Mouse (Mus musculus) kidney, postnatal 25 days (tissue): ENCODE data around the gene Mast1.

Source experiments
- DNase-seq, 2 experiments: peaks; one replicate each; pipeline ENCODE4 v3.0.0; 2021; ENCODE audit warnings: mixed read lengths in 2 of 2

The Mast1 gene

DNA sequence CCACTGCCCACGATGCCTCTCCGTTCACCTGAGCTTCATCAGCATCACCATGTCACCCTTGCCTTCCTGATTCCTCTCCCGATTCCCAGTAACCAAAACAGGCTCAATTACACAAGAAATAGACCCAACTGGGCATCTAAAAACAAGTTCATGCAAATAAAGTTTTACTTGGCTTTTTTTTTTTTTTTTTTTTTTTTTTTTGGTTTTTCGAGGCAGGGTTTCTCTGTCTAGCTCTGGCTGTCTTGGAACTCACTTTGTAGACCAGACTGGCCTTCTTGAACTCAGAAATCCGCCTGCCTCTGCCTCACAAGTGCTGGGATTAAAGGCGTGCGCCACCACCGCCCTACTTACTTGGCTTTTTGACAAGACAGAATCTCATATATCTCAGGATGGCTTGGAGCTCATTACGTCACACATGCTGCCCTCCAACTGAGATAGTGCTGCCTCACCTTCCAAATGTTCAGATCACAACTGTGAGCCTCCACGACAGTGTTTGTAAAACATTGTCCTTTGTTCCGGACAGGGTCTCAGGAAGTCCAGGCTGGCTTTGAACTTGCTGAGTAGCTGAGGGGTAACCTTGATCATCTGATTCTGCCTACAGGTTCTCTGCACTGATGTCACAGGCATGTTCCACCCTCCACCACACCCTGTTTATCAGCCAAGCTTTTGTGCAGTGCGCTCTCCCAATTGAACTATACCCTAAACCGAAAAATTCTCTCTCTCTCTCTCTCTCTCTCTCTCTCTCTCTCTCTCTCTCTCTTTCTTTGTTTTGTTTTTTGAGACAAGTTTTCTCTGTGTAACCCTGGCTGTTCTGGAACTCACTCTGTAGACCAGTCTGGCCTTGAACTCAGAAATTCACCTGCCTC is 694 bp upstream of the Mast1 start:
- no peak for DNase-seq

DNA sequence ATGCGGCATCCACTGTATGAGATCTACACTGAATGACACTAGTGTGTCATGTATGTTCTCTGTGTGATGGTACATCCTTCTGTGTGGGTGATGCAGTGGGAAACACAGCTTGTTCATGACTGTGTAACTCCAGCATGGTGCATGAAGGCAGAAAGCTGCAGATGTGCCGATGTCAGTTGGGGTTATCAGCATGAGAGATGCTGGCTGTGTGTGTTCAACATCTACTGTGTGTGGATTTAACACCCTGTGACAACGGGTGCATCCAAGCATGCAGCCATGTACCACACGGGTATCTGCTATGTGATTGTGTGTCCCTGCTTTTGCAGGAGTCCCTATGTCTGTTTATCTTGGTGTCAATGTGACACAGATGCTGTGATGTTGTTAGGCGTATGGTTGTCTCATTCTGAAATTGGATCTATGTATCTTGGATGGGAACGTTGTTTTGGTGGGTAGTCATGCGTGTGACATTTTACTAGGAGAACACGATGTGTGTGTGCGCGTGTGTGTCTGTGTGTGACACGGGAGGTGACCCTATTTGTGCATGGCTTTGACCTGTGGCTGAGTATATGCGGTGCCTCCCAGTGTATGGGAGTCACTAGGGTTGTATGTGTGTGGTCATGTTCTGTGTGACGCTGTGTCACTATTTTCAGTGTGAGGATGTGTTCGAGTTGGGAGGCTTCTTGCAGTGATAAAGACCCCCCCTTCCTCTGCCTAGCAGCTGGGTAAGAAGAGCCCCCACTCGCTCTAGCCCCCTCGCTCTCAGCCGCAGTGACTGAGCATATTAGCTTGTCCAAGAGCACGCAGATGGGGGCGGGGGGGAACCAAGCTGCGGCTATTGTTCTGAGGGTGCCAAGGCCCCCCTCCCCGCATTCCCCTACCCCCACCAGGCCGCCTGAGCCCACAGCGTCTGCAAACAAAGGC is 858 bp downstream of the Mast1 start:
- DNase-seq = no peak

DNA sequence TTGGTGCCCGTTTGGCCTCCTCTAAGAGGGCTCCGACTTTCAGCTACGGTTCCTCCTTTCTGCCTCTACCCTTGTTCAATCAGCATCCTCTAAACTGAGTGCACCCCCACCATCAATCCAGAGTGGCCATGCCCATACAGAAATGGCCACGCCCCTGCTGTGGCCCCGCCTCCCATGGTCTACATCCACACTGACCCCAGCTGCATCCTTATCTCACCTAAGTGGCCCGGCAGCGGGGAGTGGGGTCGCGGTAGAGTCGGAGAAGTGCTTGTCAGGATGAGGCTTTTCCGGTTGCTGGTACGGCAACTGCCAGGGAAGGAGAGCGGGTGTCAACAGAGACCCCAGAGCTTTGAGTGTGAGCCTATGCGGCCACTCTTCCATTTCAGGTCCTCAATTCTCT is 1.7 kb downstream of the Mast1 start:
- no peak for DNase-seq

DNA sequence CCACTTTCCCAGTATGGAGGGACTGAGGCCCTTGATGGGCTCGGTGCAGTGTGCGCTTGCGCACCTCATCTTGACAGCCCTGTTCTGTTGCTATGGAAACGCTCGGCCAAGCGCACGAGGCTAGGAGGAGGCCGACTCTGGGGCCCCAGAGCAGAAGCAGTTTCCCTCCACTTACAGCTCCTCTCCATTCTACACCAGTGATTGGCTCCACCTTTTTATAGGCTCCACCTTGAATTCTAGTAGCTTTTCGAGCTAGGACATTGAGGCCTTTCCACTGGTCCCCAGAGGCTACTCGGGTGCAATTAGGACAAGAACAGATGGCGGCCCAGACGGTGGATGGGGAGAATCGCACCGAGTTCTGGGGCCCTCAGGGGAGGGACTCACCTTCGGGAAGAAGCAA is 2.3 kb downstream of the Mast1 start:
- DNase-seq = no peak

DNA sequence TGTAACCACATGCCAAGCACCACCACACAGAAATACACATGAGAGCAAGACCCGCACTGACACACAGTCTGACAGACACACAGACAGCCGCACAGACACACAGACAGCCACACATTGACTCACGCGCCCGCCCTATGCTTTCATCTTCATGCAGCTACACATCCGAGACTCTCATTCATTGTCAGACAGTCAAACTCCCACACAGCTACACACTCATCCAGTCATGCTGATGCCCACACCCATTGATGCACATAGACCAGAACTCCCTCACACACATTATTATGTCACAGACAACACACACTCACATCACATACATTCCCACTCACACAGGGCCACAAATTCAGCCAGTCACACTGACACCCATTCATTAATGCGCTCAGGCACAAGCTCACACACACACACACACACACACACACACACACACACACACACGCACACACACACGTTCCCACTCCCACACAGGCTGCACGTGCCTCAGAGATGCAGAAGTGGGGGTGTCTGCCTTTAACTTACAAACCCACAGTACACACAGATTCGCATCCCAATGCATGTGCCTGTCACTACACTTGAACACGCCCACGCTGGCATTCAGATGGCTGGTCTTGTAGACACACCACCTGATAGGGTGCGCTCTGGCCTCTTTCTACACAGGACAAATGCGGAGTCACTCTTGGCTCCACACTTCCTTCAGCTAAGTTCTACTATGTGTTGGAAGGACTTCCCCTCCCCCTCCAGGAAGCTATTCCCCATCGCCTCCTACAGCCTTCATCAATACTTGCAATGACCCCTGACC is 3.2 kb downstream of the Mast1 start:
- no peak for DNase-seq

GRCm38 (mm10) chr8:84930582-84930981 is 6.6 kb downstream of the Mast1 start:
- no peak for DNase-seq

- DNase-seq = peak; percentile 78 to 79
These were observed 8.5 kb downstream of the Mast1 start for GRCm38 (mm10) chr8:84928456-84929306.

DNA sequence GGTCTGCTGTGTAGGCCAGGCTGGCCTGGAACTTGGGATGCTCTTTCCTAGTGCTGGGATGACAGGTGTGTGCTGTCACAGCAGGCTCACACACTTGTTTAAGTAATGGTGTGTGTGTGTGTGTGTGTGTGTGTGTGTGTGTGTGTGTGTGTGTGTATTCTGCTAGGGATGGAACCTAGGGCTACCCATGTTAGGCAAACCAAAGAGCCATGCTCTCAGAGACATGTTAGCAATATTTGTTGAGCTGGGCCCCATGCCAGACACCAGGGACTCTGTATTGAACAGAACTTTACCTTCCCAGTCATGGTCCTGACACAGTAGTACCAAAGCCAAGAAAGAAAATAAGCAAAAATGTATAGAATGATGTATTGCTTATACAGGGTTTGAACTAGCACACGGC is 9.6 kb downstream of the Mast1 start:
- no peak for DNase-seq

- no peak for DNase-seq
These were observed 11.6 kb downstream of the Mast1 start for GRCm38 (mm10) chr8:84925557-84925956.

- no peak for DNase-seq
These were observed 15.6 kb downstream of the Mast1 start for GRCm38 (mm10) chr8:84921596-84921995.

DNA sequence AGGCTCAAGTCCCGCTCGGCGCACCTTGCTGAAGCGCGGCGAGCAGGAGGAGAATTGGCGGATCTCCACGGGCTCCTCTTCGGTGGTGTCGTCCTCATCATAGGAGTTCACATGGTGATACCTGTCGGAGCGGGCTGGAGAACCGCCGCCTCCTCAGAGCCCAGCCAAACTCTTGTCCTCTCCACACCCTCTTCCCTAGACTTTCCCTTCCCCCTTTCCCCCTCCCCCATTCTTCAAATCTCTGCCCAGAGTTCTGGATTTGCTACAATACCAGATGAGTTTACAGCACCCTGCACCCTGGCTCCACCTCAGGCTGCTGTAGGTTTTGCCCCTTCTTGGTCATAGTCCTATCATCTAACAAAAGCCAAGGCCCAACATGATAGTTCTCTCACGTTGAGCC is 18.5 kb downstream of the Mast1 start:
- DNase-seq = no peak

GRCm38 (mm10) chr8:84917781-84918180 is 19.4 kb downstream of the Mast1 start:
- no peak for DNase-seq

DNA sequence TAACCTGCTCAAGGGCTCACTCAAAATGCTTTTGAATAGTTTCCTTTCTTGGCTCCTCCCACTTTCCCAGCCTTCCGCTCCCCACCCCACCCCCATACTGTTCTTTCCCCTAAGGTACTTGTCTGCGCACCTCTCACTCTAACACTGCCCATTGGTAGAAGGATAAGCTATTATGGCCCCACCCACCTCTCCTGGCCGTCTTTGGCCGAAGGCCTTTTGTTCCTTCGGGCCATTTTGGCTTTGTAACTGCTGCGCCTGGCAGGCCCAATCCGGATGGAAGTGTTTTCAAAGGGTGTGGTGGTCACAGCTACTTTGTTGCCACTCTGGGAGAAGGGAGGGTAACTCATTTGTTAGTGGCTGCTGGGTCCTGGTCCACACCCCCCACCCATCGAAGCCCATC is 21.9 kb downstream of the Mast1 start:
- no peak for DNase-seq

DNA sequence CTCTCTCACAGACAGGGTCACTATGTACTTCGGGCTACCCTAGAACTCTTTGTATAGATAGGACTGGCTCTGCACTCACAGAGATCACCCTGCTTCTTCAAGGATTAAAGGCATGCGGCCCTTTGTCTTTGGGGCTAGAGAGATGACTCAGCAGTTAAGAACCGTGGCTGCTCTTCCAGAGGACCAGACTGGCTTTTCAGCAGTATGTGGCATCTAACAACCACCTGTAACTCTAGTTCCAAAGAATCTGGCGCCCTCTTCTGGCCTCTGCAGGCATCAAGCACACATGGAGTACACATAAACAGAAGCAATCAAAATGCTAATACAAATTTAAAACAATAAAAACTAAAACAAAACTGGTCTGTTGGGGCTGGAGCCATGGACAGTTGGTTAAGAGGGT is 23.2 kb downstream of the Mast1 start:
- peak in 1 of 2 experiments; percentile 52 for DNase-seq

- DNase-seq = no peak
These were observed 23.7 kb downstream of the Mast1 start for GRCm38 (mm10) chr8:84913502-84913900.

DNA sequence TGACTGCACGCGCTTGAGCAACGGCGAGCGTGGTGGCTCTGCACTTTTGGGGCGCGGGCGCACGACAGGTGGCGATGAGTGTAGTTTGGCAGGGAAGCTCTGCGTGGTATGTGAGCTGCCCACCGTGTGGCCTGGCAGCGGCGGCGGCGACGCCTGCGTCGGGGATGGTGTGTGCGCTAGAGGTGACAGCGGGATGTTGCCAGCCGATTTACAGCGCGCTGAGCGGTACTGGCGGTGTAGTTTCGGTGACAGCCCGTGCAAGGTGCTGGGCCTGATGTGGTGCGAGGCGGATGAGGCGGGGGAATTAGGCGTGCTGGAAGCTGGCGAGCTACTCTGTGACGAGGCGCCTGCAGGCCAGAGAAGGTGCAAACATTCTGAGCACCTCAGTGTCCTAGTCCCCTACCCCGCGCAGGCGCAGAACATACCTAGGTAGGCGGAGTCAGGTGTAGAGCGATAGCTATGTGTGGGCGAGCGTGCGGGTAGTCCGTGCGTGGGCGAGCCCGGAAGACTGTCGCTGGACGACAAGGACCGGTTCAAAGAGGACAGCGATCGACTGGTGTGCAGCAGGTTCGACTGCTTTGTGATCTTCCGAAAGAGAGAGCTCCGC is 24.2 kb downstream of the Mast1 start:
- peak; percentile 83 to 91 for DNase-seq

GRCm38 (mm10) chr8:84912391-84912790 is 24.8 kb downstream of the Mast1 start:
- no peak for DNase-seq

GRCm38 (mm10) chr8:84911854-84912253 is 25.3 kb downstream of the Mast1 start:
- no peak for DNase-seq

DNA sequence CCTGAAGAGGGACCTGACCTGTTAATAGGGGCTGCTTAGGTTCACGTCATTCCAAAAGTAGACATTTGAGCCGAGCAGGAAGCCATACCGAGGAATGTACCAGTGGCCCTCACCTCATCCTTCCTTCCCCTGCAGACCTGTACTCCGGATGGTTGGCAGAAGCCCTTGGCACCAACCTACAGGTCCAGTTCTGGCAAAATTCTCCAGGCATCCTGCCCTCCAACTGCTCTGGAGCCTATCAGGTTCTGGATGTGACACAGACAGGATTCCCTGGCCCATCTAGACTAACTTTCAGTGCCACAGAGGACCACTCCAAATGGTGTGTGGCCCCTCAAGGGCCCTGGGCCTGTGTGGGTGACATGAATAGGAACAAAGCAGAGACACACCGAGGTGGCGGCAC is 26.6 kb downstream of the Mast1 start:
- no peak for DNase-seq

- no peak for DNase-seq
These were observed 27.2 kb downstream of the Mast1 start for GRCm38 (mm10) chr8:84909949-84910348.

- DNase-seq = no peak
These were observed 27.9 kb downstream of the Mast1 start for GRCm38 (mm10) chr8:84909162-84909767.
